Mouse (Mus musculus) kidney, postnatal 14 days (tissue): Measurements from ENCODE around the gene Rasgrp3.
"Not testable (repeated sequence)": the region's sequence is repeated elsewhere in the genome, so short reads cannot be mapped to it uniquely, and the experiment has no call there.

Experiments used
- DNase-seq: peaks from one replicate; pipeline ENCODE4 v3.0.0; 2022; ENCODE audit warnings: mixed read lengths

Rasgrp3 gene

GRCm38 (mm10) chr17:75435599-75435998 is at the start of gene Rasgrp3:
TSS of gene Rasgrp3 (plus strand) at chr17:75435896.
- DNase-seq, result peak; percentile 58

GRCm38 (mm10) chr17:75388402-75388801 is 47.3 kb upstream of the Rasgrp3 start:
- no peak for DNase-seq

- no peak for DNase-seq
Measured at GRCm38 (mm10) chr17:75390142-75390541, 45.6 kb upstream of the Rasgrp3 start.

- no peak for DNase-seq
Measured at GRCm38 (mm10) chr17:75391429-75392192, 44.1 kb upstream of the Rasgrp3 start.

- peak; percentile 36 for DNase-seq
Measured at GRCm38 (mm10) chr17:75406405-75406804, 29.3 kb upstream of the Rasgrp3 start.

- DNase-seq, result no peak
Measured at GRCm38 (mm10) chr17:75416861-75417260, 18.8 kb upstream of the Rasgrp3 start.

GRCm38 (mm10) chr17:75434152-75434551 is 1.5 kb upstream of the Rasgrp3 start:
- DNase-seq, result no peak

GRCm38 (mm10) chr17:75434871-75435270 is 825 bp upstream of the Rasgrp3 start:
- no peak for DNase-seq

- DNase-seq, result no peak
Measured at GRCm38 (mm10) chr17:75436095-75436494, 399 bp downstream of the Rasgrp3 start.

- no peak for DNase-seq
Measured at GRCm38 (mm10) chr17:75436819-75437218, 1.1 kb downstream of the Rasgrp3 start.

GRCm38 (mm10) chr17:75437239-75437750 is 1.6 kb downstream of the Rasgrp3 start:
- DNase-seq, result no peak

GRCm38 (mm10) chr17:75438162-75438561 is 2.5 kb downstream of the Rasgrp3 start:
- no peak for DNase-seq

- no peak for DNase-seq
Measured at GRCm38 (mm10) chr17:75439062-75439461, 3.4 kb downstream of the Rasgrp3 start.

- peak; percentile 59 for DNase-seq
Measured at GRCm38 (mm10) chr17:75440619-75441018, 4.9 kb downstream of the Rasgrp3 start.

- no peak for DNase-seq
Measured at GRCm38 (mm10) chr17:75441260-75441830, 5.6 kb downstream of the Rasgrp3 start.

- DNase-seq, result no peak
Measured at GRCm38 (mm10) chr17:75442352-75442751, 6.7 kb downstream of the Rasgrp3 start.

- DNase-seq, result no peak
Measured at GRCm38 (mm10) chr17:75443064-75443621, 7.4 kb downstream of the Rasgrp3 start.

GRCm38 (mm10) chr17:75448257-75448656 is 12.6 kb downstream of the Rasgrp3 start:
- no peak for DNase-seq

- DNase-seq, result no peak
Measured at GRCm38 (mm10) chr17:75449022-75449421, 13.3 kb downstream of the Rasgrp3 start.

- DNase-seq, result no peak
Measured at GRCm38 (mm10) chr17:75452313-75452712, 16.6 kb downstream of the Rasgrp3 start.

- DNase-seq, result no peak
Measured at GRCm38 (mm10) chr17:75453639-75454038, 17.9 kb downstream of the Rasgrp3 start.

- DNase-seq, result not testable (repeated sequence)
Measured at GRCm38 (mm10) chr17:75456096-75456495, 20.4 kb downstream of the Rasgrp3 start.

- DNase-seq, result no peak
Measured at GRCm38 (mm10) chr17:75460621-75461020, 24.9 kb downstream of the Rasgrp3 start.

GRCm38 (mm10) chr17:75461771-75462170 is 26.1 kb downstream of the Rasgrp3 start:
- DNase-seq, result no peak
